Mouse (Mus musculus): ENCODE data around the gene Ms4a18. TPM values are rescaled to one million over a fixed set of nuclear protein-coding genes. Genes with fewer than 3 reads are reported as not detected.

Ms4a18 gene
- polyA plus RNA-seq, 1 experiment = 79.4 TPM

- Histone ChIP-seq H3K27ac (ENCODE audit: insufficient read depth, low read depth, low read length) (no peak overlapping the region), H3K27me3 (ENCODE audit: control insufficient read depth, insufficient read depth, low read length) (no peaks in the 10 kb centered on the region), H3K4me1 (ENCODE audit: control insufficient read depth, insufficient read depth, insufficient read length, low read length) (peaks cover 2% of the 10 kb centered on the region; the same call in 1 of the 2 replicates), H3K4me3 (ENCODE audit: low read depth, low read length) (no peak overlapping the region), H3K36me3 (ENCODE audit: control insufficient read depth, insufficient read depth, low read length) (peaks cover 17% of the 10 kb centered on the region; the same call in 1 of the 2 replicates)
- 53% methylated on average over 12 of the region's 12 CpGs for whole genome bisulfite sequencing
- no peak for TF ChIP-seq CTCF (IDR thresholded peaks at IDR 0.05; ENCODE audit: extremely low read depth, insufficient read length, insufficient replicate concordance, low read depth, low read length)
- no peak for TF ChIP-seq POLR2A (IDR thresholded peaks at IDR 0.05; ENCODE audit: low read depth, low read length)
These were observed 57.9 kb downstream of the Ms4a18 start for GRCm38 (mm10) chr19:10959978-10960346.

DNA sequence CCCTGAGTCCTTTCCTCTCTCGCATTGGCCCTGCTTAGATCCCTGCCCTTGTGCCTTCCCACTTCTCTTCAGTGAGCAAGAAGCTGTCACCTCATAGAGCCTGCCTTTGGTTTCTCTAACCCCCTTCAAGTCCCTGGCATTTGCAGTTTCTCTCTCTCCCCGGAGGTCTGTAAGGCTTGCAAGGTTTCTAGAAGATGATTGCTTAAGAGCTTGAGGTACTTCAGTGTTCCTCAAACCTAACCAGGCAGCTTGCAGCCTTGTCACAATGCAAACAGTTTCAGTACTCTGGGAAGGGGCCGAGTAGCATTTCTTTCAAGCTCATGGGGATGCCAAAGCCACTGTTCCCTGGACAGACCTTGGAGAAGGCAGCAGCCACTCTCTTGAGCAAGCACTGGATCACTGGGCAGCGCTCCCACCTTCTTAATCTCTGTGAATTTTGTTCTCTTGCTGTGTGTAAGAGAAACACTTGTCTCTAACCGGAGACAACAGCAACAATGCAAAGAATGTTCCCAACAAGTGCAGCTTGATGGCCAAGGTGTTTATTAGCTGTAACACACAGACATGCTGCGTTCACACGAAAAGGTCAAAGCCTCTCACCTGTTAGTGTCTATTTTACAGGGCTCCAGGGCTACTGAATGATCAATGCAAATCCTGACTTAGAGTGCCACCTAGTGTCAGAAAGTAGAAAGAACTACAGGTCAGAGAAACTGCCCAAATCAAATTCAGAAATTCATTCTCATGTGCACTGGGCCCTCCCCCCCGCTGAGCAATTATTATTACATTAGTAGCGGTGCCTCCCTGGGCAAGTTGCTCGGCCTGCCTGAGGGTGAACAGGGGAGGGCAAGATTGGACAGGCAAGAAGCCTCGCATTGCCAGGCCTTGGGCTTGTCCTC lies 58.5 kb downstream of the Ms4a18 start:
- WGBS = 30% methylated on average over 11 of the region's 11 CpGs

DNA sequence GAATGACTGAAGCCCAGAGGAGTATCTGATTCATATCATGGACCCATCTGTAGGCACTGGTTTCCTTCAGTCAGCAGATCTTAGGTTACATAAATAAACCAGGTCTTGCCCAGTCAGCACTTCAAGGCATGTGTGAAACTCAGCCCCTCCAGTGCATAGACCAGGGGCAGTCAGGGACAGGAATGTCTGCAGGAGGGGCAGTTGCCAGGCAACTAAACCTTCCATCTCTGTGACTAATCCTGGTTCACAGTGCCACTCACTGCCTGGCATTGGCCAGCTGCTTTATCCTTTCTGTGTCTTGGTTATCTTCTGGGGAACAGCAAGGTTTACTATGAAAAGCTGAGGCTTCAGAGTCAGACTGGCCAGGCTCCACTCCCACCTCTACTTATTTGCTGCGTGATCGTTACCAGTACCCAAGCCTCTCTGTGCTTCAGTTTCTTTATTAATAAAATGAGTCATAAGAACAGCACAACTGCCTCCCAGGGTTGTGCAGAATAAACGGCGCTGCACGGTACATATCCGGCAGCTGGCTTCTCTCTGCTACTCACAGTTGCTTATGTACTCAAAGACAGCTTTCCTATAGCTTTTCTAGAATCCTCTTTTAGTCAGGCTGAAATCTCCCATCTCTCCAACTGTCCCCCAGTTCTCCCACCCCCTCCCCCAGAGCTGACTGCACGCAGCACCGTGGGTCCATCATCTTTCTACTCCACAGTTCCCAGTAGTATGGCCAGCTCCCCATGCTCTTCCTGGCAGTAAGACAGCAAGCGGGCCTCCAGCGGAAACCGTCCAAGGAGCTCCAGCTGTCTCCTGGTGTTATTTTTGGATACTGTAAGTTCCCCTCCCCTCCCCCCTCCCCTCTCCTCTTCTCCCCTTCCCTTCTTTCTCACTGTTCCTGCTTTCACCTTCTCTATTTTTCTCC lies 65.6 kb downstream of the Ms4a18 start:
- no peak overlapping the region for H3K27ac ChIP-seq (ENCODE audit: insufficient read depth, low read depth, low read length)
- no peaks in the 10 kb centered on the region for H3K36me3 ChIP-seq (ENCODE audit: control insufficient read depth, insufficient read depth, low read length)
- no peak for TF ChIP-seq POLR2A (IDR thresholded peaks at IDR 0.05; ENCODE audit: low read depth, low read length)
- TF ChIP-seq CTCF (IDR thresholded peaks at IDR 0.05; ENCODE audit: extremely low read depth, insufficient read length, insufficient replicate concordance, low read depth, low read length) = no peak
- WGBS = 54% methylated on average over 11 of the region's 11 CpGs
- peaks cover 5% of the 10 kb centered on the region for H3K4me1 ChIP-seq (ENCODE audit: control insufficient read depth, insufficient read depth, insufficient read length, low read length)
- no peaks in the 10 kb centered on the region for H3K27me3 ChIP-seq (ENCODE audit: control insufficient read depth, insufficient read depth, low read length)
- H3K4me3 ChIP-seq (ENCODE audit: low read depth, low read length) = no peak overlapping the region

More for the DNA sequence above, 58.5 kb downstream of the Ms4a18 start:
- Histone ChIP-seq H3K27me3 (ENCODE audit: control insufficient read depth, insufficient read depth, low read length) (no peaks in the 10 kb centered on the region), H3K27ac (ENCODE audit: insufficient read depth, low read depth, low read length) (no peak overlapping the region), H3K4me3 (ENCODE audit: low read depth, low read length) (no peak overlapping the region), H3K36me3 (ENCODE audit: control insufficient read depth, insufficient read depth, low read length) (peaks cover 12% of the 10 kb centered on the region; the same call in 1 of the 2 replicates), H3K4me1 (ENCODE audit: control insufficient read depth, insufficient read depth, insufficient read length, low read length) (peaks cover 2% of the 10 kb centered on the region; the same call in 1 of the 2 replicates)
- TF ChIP-seq CTCF (IDR thresholded peaks at IDR 0.05; ENCODE audit: extremely low read depth, insufficient read length, insufficient replicate concordance, low read depth, low read length) (peak; percentile 20; the same call in 1 of the 2 replicates), POLR2A (IDR thresholded peaks at IDR 0.05; ENCODE audit: low read depth, low read length) (no peak)

DNA sequence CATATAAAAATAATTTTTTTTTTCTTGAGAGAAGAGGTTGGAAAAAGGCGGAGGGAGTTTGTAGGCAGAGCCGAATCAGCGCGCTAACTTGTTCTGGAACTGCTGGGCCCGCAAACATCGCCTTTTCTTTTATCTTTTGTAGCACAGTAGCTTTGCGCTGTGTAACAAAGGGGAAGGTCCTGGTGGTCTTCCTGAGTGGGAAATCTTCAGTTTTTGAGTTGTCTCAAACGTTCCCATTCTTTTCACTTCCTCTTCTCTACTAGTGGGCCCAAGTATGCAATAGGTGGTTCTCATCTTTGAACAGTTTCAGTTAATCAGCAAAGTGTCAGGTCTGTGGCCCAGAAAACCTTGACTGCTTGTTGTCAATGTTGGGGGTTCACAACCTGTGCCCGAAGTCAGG lies 68.3 kb downstream of the Ms4a18 start:
- Histone ChIP-seq H3K27me3 (ENCODE audit: control insufficient read depth, insufficient read depth, low read length) (no peaks in the 10 kb centered on the region), H3K27ac (ENCODE audit: insufficient read depth, low read depth, low read length) (peak overlapping the region; percentile 11; the same call in 1 of the 2 replicates), H3K36me3 (ENCODE audit: control insufficient read depth, insufficient read depth, low read length) (peaks cover 7% of the 10 kb centered on the region; the same call in 1 of the 2 replicates), H3K4me1 (ENCODE audit: control insufficient read depth, insufficient read depth, insufficient read length, low read length) (peaks cover 12% of the 10 kb centered on the region), H3K4me3 (ENCODE audit: low read depth, low read length) (peak overlapping the region; percentile 78)
- TF ChIP-seq CTCF (IDR thresholded peaks at IDR 0.05; ENCODE audit: extremely low read depth, insufficient read length, insufficient replicate concordance, low read depth, low read length) (no peak), POLR2A (IDR thresholded peaks at IDR 0.05; ENCODE audit: low read depth, low read length) (no peak)
- WGBS = 19% methylated on average over 9 of the region's 9 CpGs

DNA sequence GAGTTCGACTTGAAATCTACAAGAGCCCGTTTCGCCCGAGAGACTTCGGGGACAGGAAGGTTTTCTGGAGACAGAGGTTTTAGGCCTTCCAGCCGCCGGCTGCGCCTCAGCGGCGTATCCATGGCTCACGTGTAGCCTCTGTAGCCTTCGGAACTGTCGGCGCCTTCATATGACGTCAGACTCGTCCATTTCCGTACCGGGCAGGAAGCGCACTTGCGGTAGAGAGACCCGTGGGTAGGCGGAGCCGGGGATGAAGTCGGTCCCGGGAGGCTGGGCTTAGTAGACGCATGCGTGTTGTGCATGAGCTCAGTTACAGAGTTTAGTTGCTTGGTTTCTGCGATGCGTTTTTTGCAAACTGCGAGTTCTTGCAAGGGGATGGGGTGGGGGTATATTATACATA lies 68.7 kb downstream of the Ms4a18 start, which contains the start of gene Ccdc86:
TSS of gene Ccdc86 (minus strand) at position 155 of the 400 bp plus-strand sequence.
- Histone ChIP-seq H3K27ac (ENCODE audit: insufficient read depth, low read depth, low read length) (peak within 1 kb of the TSS; percentile 11; the same call in 1 of the 2 replicates), H3K27me3 (ENCODE audit: control insufficient read depth, insufficient read depth, low read length) (no peaks in the 10 kb centered on the region), H3K36me3 (ENCODE audit: control insufficient read depth, insufficient read depth, low read length) (peaks cover 10% of the 10 kb centered on the region), H3K4me1 (ENCODE audit: control insufficient read depth, insufficient read depth, insufficient read length, low read length) (peaks cover 12% of the 10 kb centered on the region), H3K4me3 (ENCODE audit: low read depth, low read length) (peak within 1 kb of the TSS; percentile 78)
- TF ChIP-seq POLR2A (IDR thresholded peaks at IDR 0.05; ENCODE audit: low read depth, low read length) (peak; percentile 58), CTCF (IDR thresholded peaks at IDR 0.05; ENCODE audit: extremely low read depth, insufficient read length, insufficient replicate concordance, low read depth, low read length) (no peak)
- WGBS = under 1% methylated on average over 30 of the region's 30 CpGs

DNA sequence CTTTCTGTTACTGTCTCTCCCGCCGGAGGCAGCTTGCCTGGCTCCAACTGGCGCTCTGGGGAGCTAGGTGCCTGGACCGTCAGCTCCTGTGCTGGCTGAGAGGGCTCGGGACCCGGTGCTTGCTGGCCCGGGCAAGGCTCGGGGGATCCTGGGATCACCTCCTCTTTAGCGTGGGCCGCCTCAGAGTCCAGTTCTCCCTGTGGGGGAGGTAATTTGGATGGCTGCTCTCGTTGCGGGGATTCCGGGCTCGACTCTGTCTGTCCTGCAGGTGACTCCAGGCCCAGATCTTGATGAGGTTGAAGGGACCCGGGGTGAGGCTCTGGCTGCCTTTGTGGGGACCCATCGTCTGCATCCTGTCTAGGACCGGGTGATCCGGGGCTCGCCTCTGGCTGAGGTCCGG lies 69.4 kb downstream of the Ms4a18 start:
- Histone ChIP-seq H3K27ac (ENCODE audit: insufficient read depth, low read depth, low read length) (no peak overlapping the region), H3K4me3 (ENCODE audit: low read depth, low read length) (peak overlapping the region; percentile 78), H3K27me3 (ENCODE audit: control insufficient read depth, insufficient read depth, low read length) (no peaks in the 10 kb centered on the region), H3K36me3 (ENCODE audit: control insufficient read depth, insufficient read depth, low read length) (peaks cover 16% of the 10 kb centered on the region), H3K4me1 (ENCODE audit: control insufficient read depth, insufficient read depth, insufficient read length, low read length) (peaks cover 12% of the 10 kb centered on the region)
- TF ChIP-seq CTCF (IDR thresholded peaks at IDR 0.05; ENCODE audit: extremely low read depth, insufficient read length, insufficient replicate concordance, low read depth, low read length) (no peak), POLR2A (IDR thresholded peaks at IDR 0.05; ENCODE audit: low read depth, low read length) (no peak)
- WGBS = under 1% methylated on average over 20 of the region's 20 CpGs

All from small intestine, adult 2 months (tissue).